Mouse (Mus musculus) liver, embryonic 14.5 days (tissue): Measurements from ENCODE around the gene Kcnip2.

Experiments used
- CTCF ChIP-seq: IDR thresholded peaks from 2 replicates; pipeline ENCODE4 v1.5.1; 2016; ENCODE audit warnings: antibody characterized with exemption, low read depth, control low read depth
- EP300 ChIP-seq: IDR thresholded peaks from 2 replicates; pipeline ENCODE4 v1.6.1; 2016; ENCODE audit warnings: antibody characterized with exemption, low read depth

- TF ChIP-seq CTCF (peak; percentile 90), EP300 (no peak)
Observed at GRCm38 (mm10) chr19:45813263-45813662, 2.6 kb downstream of the Kcnip2 start.
